Mouse (Mus musculus): ENCODE results near the gene Wwox.

The Wwox gene

GRCm38 (mm10) chr8:114973002-114973461 lies 533.6 kb downstream of the Wwox start:
- DNase-seq (ENCODE audit: low spot score): peak; percentile 5

GRCm38 (mm10) chr8:114974336-114974950 lies 535.0 kb downstream of the Wwox start:
- DNase-seq (ENCODE audit: low spot score): no peak

- no peak for DNase-seq (ENCODE audit: low spot score)
Observed at GRCm38 (mm10) chr8:114977746-114978145, 538.3 kb downstream of the Wwox start.

- DNase-seq (ENCODE audit: low spot score): no peak
Observed at GRCm38 (mm10) chr8:114978206-114978960, 538.9 kb downstream of the Wwox start.

GRCm38 (mm10) chr8:114979671-114980070 lies 540.2 kb downstream of the Wwox start:
- no peak for DNase-seq (ENCODE audit: low spot score)

GRCm38 (mm10) chr8:114982762-114983161 lies 543.3 kb downstream of the Wwox start:
- DNase-seq (ENCODE audit: low spot score): no peak

GRCm38 (mm10) chr8:114984500-114984899 lies 545.0 kb downstream of the Wwox start:
- no peak for DNase-seq (ENCODE audit: low spot score)

GRCm38 (mm10) chr8:114985996-114986395 lies 546.5 kb downstream of the Wwox start:
- DNase-seq (ENCODE audit: low spot score): no peak

- DNase-seq (ENCODE audit: low spot score): no peak
Observed at GRCm38 (mm10) chr8:114986971-114987370, 547.5 kb downstream of the Wwox start.

- peak; percentile 54 for DNase-seq (ENCODE audit: low spot score)
Observed at GRCm38 (mm10) chr8:114990865-114991613, 551.6 kb downstream of the Wwox start.

GRCm38 (mm10) chr8:115000736-115001135 lies 561.3 kb downstream of the Wwox start:
- no peak for DNase-seq (ENCODE audit: low spot score)

- DNase-seq (ENCODE audit: low spot score): no peak
Observed at GRCm38 (mm10) chr8:115005021-115005420, 565.6 kb downstream of the Wwox start.

- DNase-seq (ENCODE audit: low spot score): peak; percentile 76
Observed at GRCm38 (mm10) chr8:115006561-115006960, 567.1 kb downstream of the Wwox start.

- DNase-seq (ENCODE audit: low spot score): peak; percentile 29
Observed at GRCm38 (mm10) chr8:115007280-115007679, 567.8 kb downstream of the Wwox start.

GRCm38 (mm10) chr8:115008624-115009620 lies 569.5 kb downstream of the Wwox start:
- no peak for DNase-seq (ENCODE audit: low spot score)

- peak; percentile 59 for DNase-seq (ENCODE audit: low spot score)
Observed at GRCm38 (mm10) chr8:115009897-115010768, 570.7 kb downstream of the Wwox start.

- DNase-seq (ENCODE audit: low spot score): peak; percentile 45
Observed at GRCm38 (mm10) chr8:115010769-115011073, 571.3 kb downstream of the Wwox start.

- no peak for DNase-seq (ENCODE audit: low spot score)
Observed at GRCm38 (mm10) chr8:115019661-115020060, 580.2 kb downstream of the Wwox start.

GRCm38 (mm10) chr8:115021731-115022130 lies 582.3 kb downstream of the Wwox start:
- DNase-seq (ENCODE audit: low spot score): no peak

- DNase-seq (ENCODE audit: low spot score): no peak
Observed at GRCm38 (mm10) chr8:115024062-115024461, 584.6 kb downstream of the Wwox start.
